Mouse (Mus musculus) E14TG2a.4 (cell line): Measurements from ENCODE around the gene Fbxl21.

Experiments used
- CTCF ChIP-seq: conservative IDR thresholded peaks from 2 replicates; pipeline ENCODE4 v1.5.1; 2014; ENCODE audit warnings: low read length
- POU5F1 ChIP-seq: IDR thresholded peaks from 2 replicates; pipeline ENCODE4 v1.6.1; 2014; ENCODE audit warnings: low read length, borderline replicate concordance

DNA sequence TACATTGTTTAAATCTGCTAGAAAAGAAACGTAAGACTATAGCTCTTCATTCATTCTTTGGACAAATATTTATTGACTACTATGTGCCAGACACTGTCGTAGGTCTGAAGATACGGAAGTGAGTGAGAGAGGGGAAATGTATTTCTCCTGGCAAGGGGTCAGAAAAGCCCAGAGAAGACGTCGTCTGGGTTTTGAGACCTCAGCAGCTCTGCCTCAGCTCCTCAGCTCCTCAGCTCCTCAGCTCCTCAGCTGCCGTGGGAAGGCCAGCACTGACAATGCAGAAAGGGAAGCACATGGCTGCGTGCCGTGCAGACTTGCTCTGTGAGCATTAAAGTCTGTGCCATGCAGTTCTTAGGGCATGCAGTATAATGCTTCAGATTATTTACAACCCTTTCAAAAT lies 7.4 kb downstream of the Fbxl21 start:
- TF ChIP-seq CTCF (no peak), POU5F1 (no peak)
